ENCODE assay signal across 7 mouse cellular contexts in genomic region chr4:59625998-59626910, GRCm38 (mm10). TPM values are rescaled to one million over a fixed set of nuclear protein-coding genes. Genes with fewer than 3 reads are reported as not detected.
A peak's percentile ranks its signal among the peaks of the same experiment; 100 is the strongest.
DNase-seq lines count a peak whose midpoint lies in the region; ATAC-seq and TF ChIP-seq lines count a peak whose summit lies in the region.

TSS of gene E130308A19Rik (plus strand) at chr4:59626211.

- ATAC-seq in intestine, postnatal 0 days = peak; percentile 91
- ATAC-seq in midbrain, embryonic 12.5 days (ENCODE audit: low FRiP score, low read depth) = peak; percentile 93

- TF ChIP-seq CTCF in intestine, postnatal 0 days (IDR thresholded peaks at IDR 0.05; ENCODE audit: low read depth) = peak; percentile 37; the same call in 1 of the 2 replicates

- H3K4me1 ChIP-seq in intestine, postnatal 0 days (replicated peaks; ENCODE audit: control insufficient read depth, insufficient read depth, low read length) = no peaks in the 10 kb centered on the region
- peaks cover 33% of the 10 kb centered on the region for H3K4me1 ChIP-seq in limb, embryonic 10.5 days
- H3K4me1 ChIP-seq in midbrain, embryonic 12.5 days = peaks cover 25% of the 10 kb centered on the region

- WGBS in intestine, postnatal 0 days = under 1% methylated on average over 85 of the region's 120 CpGs
- WGBS in limb, embryonic 10.5 days = under 1% methylated on average over 117 of the region's 120 CpGs
- under 1% methylated on average over 108 of the region's 120 CpGs for WGBS in midbrain, embryonic 12.5 days

- no peaks in the 10 kb centered on the region for H3K9me3 ChIP-seq in intestine, postnatal 0 days (ENCODE audit: control insufficient read depth)
- no peaks in the 10 kb centered on the region for H3K9me3 ChIP-seq in limb, embryonic 10.5 days (replicated peaks)
- no peaks in the 10 kb centered on the region for H3K9me3 ChIP-seq in midbrain, embryonic 12.5 days

- no peaks in the 10 kb centered on the region for H3K36me3 ChIP-seq in intestine, postnatal 0 days (ENCODE audit: control insufficient read depth, insufficient read depth)
- no peaks in the 10 kb centered on the region for H3K36me3 ChIP-seq in limb, embryonic 10.5 days
- no peaks in the 10 kb centered on the region for H3K36me3 ChIP-seq in midbrain, embryonic 12.5 days

- peak; percentile 91 for DNase-seq in adrenal gland, adult 2 months
- peak; percentile 74 for DNase-seq in embryo, embryonic 11.5 days (ENCODE audit: low read depth, low spot score)
- peak; percentile 49 to 72 for DNase-seq in gastrocnemius, postnatal 4 days (ENCODE audit: low spot score in 2 of 2)
- peak; percentile 91 for DNase-seq in limb, embryonic 10.5 days (ENCODE audit: low spot score)
- peak; percentile 73 for DNase-seq in skeletal muscle tissue, adult 2 months (ENCODE audit: low read depth, low spot score)

- peak within 1 kb of the TSS; percentile 82 for H3K4me2 ChIP-seq in intestine, postnatal 0 days (replicated peaks; ENCODE audit: low read depth)
- H3K4me2 ChIP-seq in midbrain, embryonic 12.5 days (replicated peaks) = peak within 1 kb of the TSS; percentile 68

- no peaks in the 10 kb centered on the region for H3K27me3 ChIP-seq in intestine, postnatal 0 days (replicated peaks; ENCODE audit: control insufficient read depth, insufficient read depth, low read length)
- H3K27me3 ChIP-seq in limb, embryonic 10.5 days (ENCODE audit: low read depth, poor library complexity, severe bottlenecking) = no peaks in the 10 kb centered on the region
- no peaks in the 10 kb centered on the region for H3K27me3 ChIP-seq in midbrain, embryonic 12.5 days

- peak within 1 kb of the TSS; percentile 70 for H3K27ac ChIP-seq in intestine, postnatal 0 days (ENCODE audit: low read depth, low read length)
- peak within 1 kb of the TSS; percentile 96 for H3K27ac ChIP-seq in limb, embryonic 10.5 days
- peak within 1 kb of the TSS; percentile 95 for H3K27ac ChIP-seq in midbrain, embryonic 12.5 days (replicated peaks)

- peak within 1 kb of the TSS; percentile 83 for H3K9ac ChIP-seq in intestine, postnatal 0 days (ENCODE audit: low read depth, low read length)
- H3K9ac ChIP-seq in midbrain, embryonic 12.5 days (replicated peaks) = peak within 1 kb of the TSS; percentile 89

- H3K4me3 ChIP-seq in intestine, postnatal 0 days (ENCODE audit: low read depth, low read length) = peak within 1 kb of the TSS; percentile 96
- H3K4me3 ChIP-seq in limb, embryonic 10.5 days = peak within 1 kb of the TSS; percentile 92
- H3K4me3 ChIP-seq in midbrain, embryonic 12.5 days = peak within 1 kb of the TSS; percentile 96

RNA-seq across cellular contexts. Expression of gene E130308A19Rik, which starts in this region (rescaled TPM):
- total RNA-seq in adrenal gland, adult 2 months (2021) = 10 to 100 TPM; 13.9 to 14.8 TPM
- 7.7 and 7.8 TPM in 2 replicates for polyA plus RNA-seq in adrenal gland, adult 2 months (2012; rRNA removed)
- 1 to 10 TPM; 8.1 to 8.6 TPM for total RNA-seq in gastrocnemius, postnatal 4 days (2021)
- polyA plus RNA-seq in intestine, postnatal 0 days (2015; fragmentation: Nextera tagmentation; extraction: Ambion mirVana) = 6.6 and 6.9 TPM in 2 replicates
- 36.4 and 42.6 TPM in 2 replicates for polyA plus RNA-seq in limb, embryonic 10.5 days (2016; fragmentation: Nextera tagmentation; extraction: Ambion mirVana)
- 60.5 and 69.0 TPM in 2 replicates for polyA plus RNA-seq in midbrain, embryonic 12.5 days (2016; fragmentation: Nextera tagmentation; extraction: Ambion mirVana)

Comparison
In these comparisons a context has a peak if more than half of its experiments do, and no peak if none do; other contexts are left out.
1. Peak in every context shown above with its lines: DNase-seq, ATAC-seq, H3K4me3 ChIP-seq and H3K27ac ChIP-seq.